10 mouse cellular contexts compared by ENCODE assay signal in genomic region chr2:130613091-130613490, GRCm38 (mm10). TPM values are rescaled to one million over a fixed set of nuclear protein-coding genes. Genes with fewer than 3 reads are reported as not detected.
DNase-seq lines count a peak whose midpoint lies in the region; ATAC-seq lines count a peak whose summit lies in the region.
"Had no signal": no experiment of that assay in that cellular context is flagged by ENCODE, and none has a peak within 500 bp of the region (broad histone marks: within the 10 kb centered on the region; RNA-seq: fewer than 3 reads in every experiment).

No protein-coding gene starts in this region.

- no peak for ATAC-seq in liver, embryonic 12.5 days

- no peak overlapping the region for H3K27ac ChIP-seq in liver, embryonic 12.5 days

- H3K4me2 ChIP-seq in liver, embryonic 12.5 days: no peak overlapping the region

- H3K9ac ChIP-seq in liver, embryonic 12.5 days: no peak overlapping the region

- no peak overlapping the region for H3K4me3 ChIP-seq in liver, embryonic 12.5 days

- H3K9me3 ChIP-seq in liver, embryonic 12.5 days (replicated peaks): no peaks in the 10 kb centered on the region
- H3K9me3 ChIP-seq: G1E had no signal

- 56% methylated on average over 3 of the region's 3 CpGs for WGBS in liver, embryonic 12.5 days (ENCODE audit: insufficient replicate concordance)

- peaks cover 53% of the 10 kb centered on the region for H3K36me3 ChIP-seq in liver, embryonic 12.5 days

- H3K27me3 ChIP-seq in liver, embryonic 12.5 days (replicated peaks): no peaks in the 10 kb centered on the region

- peak; percentile 15 for DNase-seq in cerebellum, adult 11 months
- no peak for DNase-seq in cerebellum, adult 9-11 months
- DNase-seq in liver: peak; percentile 35
- peak; percentile 64 to 67 for DNase-seq in cerebellum, postnatal 10 days
- DNase-seq in mesoderm, embryonic 11.5 days (ENCODE audit: low read depth, low spot score): peak; percentile 16
- DNase-seq in spleen, postnatal 14 days (ENCODE audit: low spot score in 2 of 2): no peak
- no peak for DNase-seq in layer of hippocampus, adult 18-20 months (ENCODE audit: low spot score in 2 of 2)

- H3K4me1 ChIP-seq in liver, embryonic 12.5 days: peaks cover 6% of the 10 kb centered on the region; the same call in 1 of the 2 replicates

RNA-seq across cellular contexts. Expression of gene Fastkd5, which starts 16.7 kb away (rescaled TPM):
- 16.1 and 16.9 TPM in 2 replicates for polyA plus RNA-seq in liver, embryonic 12.5 days (2016; fragmentation: Nextera tagmentation; extraction: Ambion mirVana)
- total RNA-seq in layer of hippocampus, adult 18-20 months (2021): 10 to 100 TPM in 1 of 2 experiments, 1 to 10 TPM in 1; 9.6 to 10.4 TPM

RNA-seq across cellular contexts. Expression of gene Ubox5, which starts 16.7 kb away (rescaled TPM):
- 7.8 and 8.4 TPM in 2 replicates for polyA plus RNA-seq in liver, embryonic 12.5 days (2016; fragmentation: Nextera tagmentation; extraction: Ambion mirVana)
- 10 to 100 TPM in 1 of 2 experiments, 1 to 10 TPM in 1; 9.3 to 11.2 TPM for total RNA-seq in layer of hippocampus, adult 18-20 months (2021)

RNA-seq across cellular contexts. Expression of gene Lzts3, which starts 29.5 kb away (rescaled TPM):
- polyA plus RNA-seq in liver, embryonic 12.5 days (2016; fragmentation: Nextera tagmentation; extraction: Ambion mirVana): 1.6 and 1.7 TPM in 2 replicates
- 100 to 1,000 TPM; 193 to 196 TPM for total RNA-seq in layer of hippocampus, adult 18-20 months (2021)

RNA-seq across cellular contexts. Expression of gene Avp, which starts 30.7 kb away (rescaled TPM):
- not detected in 2 replicates for polyA plus RNA-seq in liver, embryonic 12.5 days (2016; fragmentation: Nextera tagmentation; extraction: Ambion mirVana)
- total RNA-seq in layer of hippocampus, adult 18-20 months (2021): 1 to 10 TPM; 1.4 to 1.5 TPM
- total RNA-seq: G1E; hematopoietic stem cell, adult 5-6 weeks had no signal
- polyA plus RNA-seq: G1E had no signal

RNA-seq across cellular contexts. Expression of gene Oxt, which starts 37.1 kb away (rescaled TPM):
- polyA plus RNA-seq in liver, embryonic 12.5 days (2016; fragmentation: Nextera tagmentation; extraction: Ambion mirVana): not detected in 2 replicates
- not detected for total RNA-seq in layer of hippocampus, adult 18-20 months (2021)
- total RNA-seq: G1E; hematopoietic stem cell, adult 5-6 weeks had no signal
- polyA plus RNA-seq: G1E had no signal

Comparison
In these comparisons a context has a peak if more than half of its experiments do, and no peak if none do; other contexts are left out.
1. DNase-seq: peak in cerebellum, adult 11 months (single experiment), liver (single experiment), cerebellum, postnatal 10 days (2 of 2) and mesoderm, embryonic 11.5 days (single experiment); none in cerebellum, adult 9-11 months (single experiment), spleen, postnatal 14 days (0 of 2) and layer of hippocampus, adult 18-20 months (0 of 2).